Mouse (Mus musculus): ENCODE measurements around the gene Sde2. TPM values are rescaled to one million over a fixed set of nuclear protein-coding genes. Genes with fewer than 3 reads are reported as not detected.
"Not testable (repeated sequence)": the region's sequence is repeated elsewhere in the genome, so short reads cannot be mapped to it uniquely, and the experiment has no call there.

Sde2 gene
- polyA plus RNA-seq, 1 experiment from 2014 or later: 22.3 TPM

DNA sequence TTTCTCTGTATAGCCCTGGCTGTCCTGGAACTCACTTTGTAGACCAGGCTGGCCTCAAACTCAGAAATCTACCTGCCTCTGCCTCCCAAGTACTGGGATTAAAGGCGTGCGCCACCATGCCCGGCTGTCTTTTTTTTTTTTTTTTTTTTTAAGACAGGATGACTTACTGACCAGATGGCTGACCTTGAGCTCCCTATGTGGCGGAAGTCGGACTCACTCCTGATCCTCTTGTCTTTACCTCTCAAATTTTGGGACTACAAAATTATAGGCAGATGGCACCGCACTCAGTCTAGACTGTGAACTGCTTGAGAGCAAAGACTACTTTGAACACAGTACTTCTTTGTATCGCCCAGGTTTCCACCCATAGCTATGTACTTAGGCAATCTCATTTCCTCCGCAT, 14.5 kb upstream of the Sde2 start:
- H3K27ac ChIP-seq (replicated peaks in 1 of 2; ENCODE audit: control insufficient read depth in 1 of 2, insufficient read depth in 1 of 2, low read depth in 2 of 2, low read length in 2 of 2); H3K4me1 ChIP-seq (ENCODE audit: control insufficient read depth in 2 of 2, insufficient read depth in 2 of 2, low read length in 2 of 2); H3K27me3 ChIP-seq (ENCODE audit: control insufficient read depth, insufficient read depth, low read length); H3K36me3 ChIP-seq (ENCODE audit: control insufficient read depth, insufficient read depth, low read length); ATAC-seq (ENCODE audit: insufficient number of reproducible peaks, insufficient read depth, low FRiP score, low read depth); H3K9me3 ChIP-seq (ENCODE audit: control insufficient read depth, low read length); H3K4me2 ChIP-seq (ENCODE audit: low read length); H3K4me3 ChIP-seq (ENCODE audit: control insufficient read depth in 1 of 2, insufficient read depth in 1 of 2, low read depth in 1 of 2, low read length in 2 of 2); H3K9ac ChIP-seq (ENCODE audit: low read length): not testable (repeated sequence)
- WGBS: 91% methylated on average over 8 of the region's 8 CpGs

DNA sequence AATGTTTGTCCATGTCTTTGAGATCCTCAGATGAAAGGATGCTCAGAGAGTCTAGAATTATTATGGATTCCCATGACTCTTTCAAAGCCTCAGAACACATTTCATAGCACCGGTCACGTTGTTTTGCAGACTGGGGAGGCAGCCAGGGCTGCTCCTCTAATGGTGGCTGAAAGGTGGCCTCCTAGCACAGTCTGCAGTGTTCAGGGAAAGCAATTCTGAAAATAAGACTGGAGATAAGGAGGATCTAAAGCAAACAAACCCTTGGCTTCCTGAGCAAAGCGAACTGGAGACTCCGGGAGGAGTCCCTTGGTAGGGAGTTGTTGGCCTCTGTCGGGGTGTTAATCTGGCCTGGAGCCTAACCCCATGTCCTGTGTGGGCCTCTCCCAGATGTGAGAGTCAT, 13.7 kb upstream of the Sde2 start:
- 62% methylated on average over 5 of the region's 5 CpGs for WGBS
- no peak overlapping the region for H3K4me2 ChIP-seq (ENCODE audit: low read length)
- H3K4me3 ChIP-seq (ENCODE audit: control insufficient read depth in 1 of 2, insufficient read depth in 1 of 2, low read depth in 1 of 2, low read length in 2 of 2): no peak overlapping the region
- ATAC-seq (ENCODE audit: insufficient number of reproducible peaks, insufficient read depth, low FRiP score, low read depth): no peak
- H3K9me3 ChIP-seq (ENCODE audit: control insufficient read depth, low read length): no peaks in the 10 kb centered on the region
- no peak overlapping the region for H3K9ac ChIP-seq (ENCODE audit: low read length)
- no peaks in the 10 kb centered on the region for H3K27me3 ChIP-seq (ENCODE audit: control insufficient read depth, insufficient read depth, low read length)
- no peaks in the 10 kb centered on the region for H3K36me3 ChIP-seq (ENCODE audit: control insufficient read depth, insufficient read depth, low read length)
- 0 out of 4 replicates have a peak, but pooled peaks cover 0 to 2% of the 10 kb centered on the region in 2 experiments for H3K4me1 ChIP-seq (ENCODE audit: control insufficient read depth in 2 of 2, insufficient read depth in 2 of 2, low read length in 2 of 2)
- H3K27ac ChIP-seq (replicated peaks in 1 of 2; ENCODE audit: control insufficient read depth in 1 of 2, insufficient read depth in 1 of 2, low read depth in 2 of 2, low read length in 2 of 2): no peak overlapping the region

- WGBS: 63% methylated on average over 6 of the region's 6 CpGs
- H3K27ac ChIP-seq (replicated peaks in 1 of 2; ENCODE audit: control insufficient read depth in 1 of 2, insufficient read depth in 1 of 2, low read depth in 2 of 2, low read length in 2 of 2): no peak overlapping the region
- ATAC-seq (ENCODE audit: insufficient number of reproducible peaks, insufficient read depth, low FRiP score, low read depth): no peak
These were observed 12.9 kb upstream of the Sde2 start for GRCm38 (mm10) chr1:180838014-180838413.

GRCm38 (mm10) chr1:180839201-180839910, 11.6 kb upstream of the Sde2 start:
- no peaks in the 10 kb centered on the region for H3K36me3 ChIP-seq (ENCODE audit: control insufficient read depth, insufficient read depth, low read length)
- no peak overlapping the region for H3K27ac ChIP-seq (replicated peaks in 1 of 2; ENCODE audit: control insufficient read depth in 1 of 2, insufficient read depth in 1 of 2, low read depth in 2 of 2, low read length in 2 of 2)
- H3K4me1 ChIP-seq (ENCODE audit: control insufficient read depth in 2 of 2, insufficient read depth in 2 of 2, low read length in 2 of 2): 0 out of 4 replicates have a peak, but pooled peaks cover 0 to 2% of the 10 kb centered on the region in 2 experiments
- H3K9ac ChIP-seq (ENCODE audit: low read length): no peak overlapping the region
- H3K27me3 ChIP-seq (ENCODE audit: control insufficient read depth, insufficient read depth, low read length): no peaks in the 10 kb centered on the region
- H3K4me2 ChIP-seq (ENCODE audit: low read length): no peak overlapping the region
- H3K9me3 ChIP-seq (ENCODE audit: control insufficient read depth, low read length): no peaks in the 10 kb centered on the region
- ATAC-seq (ENCODE audit: insufficient number of reproducible peaks, insufficient read depth, low FRiP score, low read depth): no peak
- 67% methylated on average over 8 of the region's 8 CpGs for WGBS
- H3K4me3 ChIP-seq (ENCODE audit: control insufficient read depth in 1 of 2, insufficient read depth in 1 of 2, low read depth in 1 of 2, low read length in 2 of 2): no peak overlapping the region

More at GRCm38 (mm10) chr1:180838014-180838413, 12.9 kb upstream of the Sde2 start:
- 0 out of 4 replicates have a peak, but pooled peaks cover 0 to 2% of the 10 kb centered on the region in 2 experiments for H3K4me1 ChIP-seq (ENCODE audit: control insufficient read depth in 2 of 2, insufficient read depth in 2 of 2, low read length in 2 of 2)
- no peaks in the 10 kb centered on the region for H3K27me3 ChIP-seq (ENCODE audit: control insufficient read depth, insufficient read depth, low read length)
- no peak overlapping the region for H3K4me2 ChIP-seq (ENCODE audit: low read length)
- no peak overlapping the region for H3K4me3 ChIP-seq (ENCODE audit: control insufficient read depth in 1 of 2, insufficient read depth in 1 of 2, low read depth in 1 of 2, low read length in 2 of 2)
- no peak overlapping the region for H3K9ac ChIP-seq (ENCODE audit: low read length)
- H3K36me3 ChIP-seq (ENCODE audit: control insufficient read depth, insufficient read depth, low read length): no peaks in the 10 kb centered on the region
- no peaks in the 10 kb centered on the region for H3K9me3 ChIP-seq (ENCODE audit: control insufficient read depth, low read length)

DNA sequence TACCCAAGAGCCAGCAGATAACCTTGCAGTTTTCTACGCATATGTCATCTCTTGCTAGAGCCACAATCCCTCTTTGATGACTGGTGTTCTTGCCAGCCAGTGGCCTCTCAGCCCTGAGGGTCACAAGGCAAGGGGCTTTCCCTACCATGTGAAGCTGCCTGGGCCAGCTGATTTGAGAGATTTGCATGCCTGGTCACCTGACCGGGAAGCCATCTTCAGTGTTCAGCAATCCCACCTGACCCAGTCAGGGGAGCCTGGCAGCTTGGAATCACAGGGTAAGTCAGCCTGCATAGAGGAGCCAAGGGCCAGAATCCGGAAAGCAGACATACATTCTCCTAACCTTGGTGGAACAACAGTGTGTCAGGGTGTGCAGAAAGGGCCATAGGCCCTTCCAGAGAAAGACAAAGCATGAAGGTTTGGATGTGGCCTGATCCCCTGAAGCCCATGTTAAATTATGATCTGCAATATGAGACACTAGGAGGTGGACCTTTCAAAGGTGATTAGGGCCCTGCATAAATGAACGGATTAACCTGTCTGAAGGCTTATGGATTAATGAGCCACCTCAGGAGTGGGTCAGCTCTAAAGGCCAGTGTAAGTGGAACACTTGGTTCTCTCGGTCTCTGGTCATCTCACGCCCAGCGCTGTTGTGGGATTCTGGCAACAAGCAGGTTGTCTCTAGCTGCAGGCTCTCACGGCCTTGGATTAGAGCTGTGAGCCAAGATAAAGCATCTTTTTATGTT, 9.2 kb upstream of the Sde2 start:
- Histone ChIP-seq H3K27me3 (ENCODE audit: control insufficient read depth, insufficient read depth, low read length) (no peaks in the 10 kb centered on the region), H3K4me3 (ENCODE audit: control insufficient read depth in 1 of 2, insufficient read depth in 1 of 2, low read depth in 1 of 2, low read length in 2 of 2) (no peak overlapping the region), H3K9ac (ENCODE audit: low read length) (no peak overlapping the region), H3K9me3 (ENCODE audit: control insufficient read depth, low read length) (no peaks in the 10 kb centered on the region), H3K27ac (replicated peaks in 1 of 2; ENCODE audit: control insufficient read depth in 1 of 2, insufficient read depth in 1 of 2, low read depth in 2 of 2, low read length in 2 of 2) (no peak overlapping the region), H3K4me1 (ENCODE audit: control insufficient read depth in 2 of 2, insufficient read depth in 2 of 2, low read length in 2 of 2) (0 out of 4 replicates have a peak, but pooled peaks cover 0 to 2% of the 10 kb centered on the region in 2 experiments), H3K4me2 (ENCODE audit: low read length) (no peak overlapping the region), H3K36me3 (ENCODE audit: control insufficient read depth, insufficient read depth, low read length) (no peaks in the 10 kb centered on the region)
- ATAC-seq (ENCODE audit: insufficient number of reproducible peaks, insufficient read depth, low FRiP score, low read depth): no peak
- 82% methylated on average over 8 of the region's 8 CpGs for WGBS

DNA sequence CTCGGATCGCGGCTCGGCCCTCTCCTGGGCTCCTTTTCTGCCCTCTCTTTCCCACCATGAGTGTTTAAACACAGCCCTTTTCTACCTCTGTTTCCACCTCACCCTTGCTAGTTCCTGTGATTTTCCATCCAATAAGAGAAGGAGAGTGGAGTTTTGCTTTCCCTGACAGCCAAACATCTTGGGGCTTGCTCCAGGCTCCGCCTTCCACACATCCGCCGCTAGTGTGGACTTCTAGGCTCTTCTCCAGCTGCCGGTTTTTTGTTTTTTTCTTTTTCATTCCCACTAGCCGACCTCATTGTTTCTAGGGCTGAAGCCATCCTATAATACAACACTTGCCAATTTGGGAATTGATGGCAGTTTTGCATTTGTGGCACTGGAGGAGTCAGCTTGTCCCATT, 2.8 kb upstream of the Sde2 start:
- Histone ChIP-seq H3K9ac (ENCODE audit: low read length) (peak overlapping the region; percentile 70), H3K27me3 (ENCODE audit: control insufficient read depth, insufficient read depth, low read length) (no peaks in the 10 kb centered on the region), H3K27ac (replicated peaks in 1 of 2; ENCODE audit: control insufficient read depth in 1 of 2, insufficient read depth in 1 of 2, low read depth in 2 of 2, low read length in 2 of 2) (peak overlapping the region; percentile 88 to 100), H3K4me2 (ENCODE audit: low read length) (peak overlapping the region; percentile 78), H3K9me3 (ENCODE audit: control insufficient read depth, low read length) (no peaks in the 10 kb centered on the region), H3K4me3 (ENCODE audit: control insufficient read depth in 1 of 2, insufficient read depth in 1 of 2, low read depth in 1 of 2, low read length in 2 of 2) (peak overlapping the region; percentile 31 to 34), H3K4me1 (ENCODE audit: control insufficient read depth in 2 of 2, insufficient read depth in 2 of 2, low read length in 2 of 2) (peaks cover 15 to 32% of the 10 kb centered on the region in 2 experiments), H3K36me3 (ENCODE audit: control insufficient read depth, insufficient read depth, low read length) (no peaks in the 10 kb centered on the region)
- ATAC-seq (ENCODE audit: insufficient number of reproducible peaks, insufficient read depth, low FRiP score, low read depth): 0 out of 2 replicates have a peak, but pooled peaks have one; percentile 28
- under 1% methylated on average over 9 of the region's 9 CpGs for WGBS

DNA sequence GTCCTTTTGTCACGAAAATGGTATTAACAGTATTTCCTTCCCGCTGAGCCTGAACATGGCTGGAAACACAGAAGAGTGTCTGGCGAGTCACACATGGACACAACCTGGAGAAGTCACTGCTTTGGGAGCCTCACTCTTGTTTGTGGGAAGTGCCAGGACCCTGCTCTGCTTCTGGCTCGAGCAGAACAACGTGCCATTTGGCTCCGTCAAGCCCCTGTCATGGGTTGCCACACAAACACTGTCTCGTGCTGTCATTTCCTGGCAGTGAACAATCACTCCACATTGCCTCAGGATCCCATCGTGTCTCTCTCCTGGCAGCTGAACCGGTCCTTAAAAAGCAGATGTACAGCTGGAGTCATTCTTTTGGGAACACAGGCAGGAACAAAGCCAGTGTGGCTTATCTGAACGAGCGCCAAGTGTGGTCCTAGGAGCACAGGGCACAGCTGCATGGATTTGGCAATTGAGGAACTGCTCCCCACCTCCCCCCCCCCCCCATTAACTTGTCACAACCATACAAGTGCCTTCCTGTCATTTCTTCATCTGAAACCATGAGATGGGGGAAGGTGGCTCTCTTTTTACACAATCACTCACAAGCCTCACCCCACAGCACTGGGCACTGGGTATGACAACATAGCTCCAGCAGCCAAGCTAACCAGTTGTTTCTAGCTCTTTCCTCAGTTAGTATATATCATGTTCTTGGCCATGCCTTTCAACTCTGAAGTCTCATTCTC, 2.3 kb upstream of the Sde2 start:
- no peaks in the 10 kb centered on the region for H3K27me3 ChIP-seq (ENCODE audit: control insufficient read depth, insufficient read depth, low read length)
- peak overlapping the region; percentile 13 to 34 for H3K4me3 ChIP-seq (ENCODE audit: control insufficient read depth in 1 of 2, insufficient read depth in 1 of 2, low read depth in 1 of 2, low read length in 2 of 2)
- no peaks in the 10 kb centered on the region for H3K9me3 ChIP-seq (ENCODE audit: control insufficient read depth, low read length)
- WGBS: 4% methylated on average over 11 of the region's 11 CpGs
- ATAC-seq (ENCODE audit: insufficient number of reproducible peaks, insufficient read depth, low FRiP score, low read depth): no peak
- H3K4me2 ChIP-seq (ENCODE audit: low read length): peak overlapping the region; percentile 78
- no peaks in the 10 kb centered on the region for H3K36me3 ChIP-seq (ENCODE audit: control insufficient read depth, insufficient read depth, low read length)
- H3K27ac ChIP-seq (replicated peaks in 1 of 2; ENCODE audit: control insufficient read depth in 1 of 2, insufficient read depth in 1 of 2, low read depth in 2 of 2, low read length in 2 of 2): peak overlapping the region; percentile 88 to 100
- peaks cover 15 to 32% of the 10 kb centered on the region in 2 experiments for H3K4me1 ChIP-seq (ENCODE audit: control insufficient read depth in 2 of 2, insufficient read depth in 2 of 2, low read length in 2 of 2)
- H3K9ac ChIP-seq (ENCODE audit: low read length): peak overlapping the region; percentile 70

Measured in heart, embryonic 14.5 days (tissue).